Mouse (Mus musculus) heart, adult 2 months (tissue): Measurements from ENCODE around the gene Sox2.

Experiments
- CTCF ChIP-seq: fragments of 200-600 bp; IDR thresholded peaks from 2 replicates; pipeline ENCODE4 v1.8.1; 2022; ENCODE audit warnings: antibody characterized with exemption, mild to moderate bottlenecking, moderate library complexity
- EP300 ChIP-seq: fragments of 200-500 bp; IDR thresholded peaks from 2 replicates; pipeline ENCODE4 v1.6.1; 2011; ENCODE audit warnings: low read depth, low read length, control low read depth; ENCODE audit not compliant: insufficient read depth
- POLR2A ChIP-seq: fragments of 200-500 bp; IDR thresholded peaks from 2 replicates; pipeline ENCODE4 v1.6.1; 2011; ENCODE audit warnings: mild to moderate bottlenecking, low read depth, low read length, control low read depth; ENCODE audit not compliant: insufficient read depth

GRCm38 (mm10) chr3:34661341-34662007 is 11.3 kb downstream of the Sox2 start:
- TF ChIP-seq POLR2A: no peak
- no peak for TF ChIP-seq CTCF
- no peak for TF ChIP-seq EP300
